Mouse (Mus musculus) liver, postnatal 0 days (tissue): ENCODE measurements around the gene Adamts14.

Experiments used
- CTCF ChIP-seq: sonication (generic); IDR thresholded peaks from 2 replicates; pipeline ENCODE4 v1.5.1; 2016; ENCODE audit warnings: antibody characterized with exemption, low read depth
- EP300 ChIP-seq: IDR thresholded peaks from 2 replicates; pipeline ENCODE4 v1.6.1; 2016; ENCODE audit warnings: antibody characterized with exemption, low read depth, mild to moderate bottlenecking

DNA sequence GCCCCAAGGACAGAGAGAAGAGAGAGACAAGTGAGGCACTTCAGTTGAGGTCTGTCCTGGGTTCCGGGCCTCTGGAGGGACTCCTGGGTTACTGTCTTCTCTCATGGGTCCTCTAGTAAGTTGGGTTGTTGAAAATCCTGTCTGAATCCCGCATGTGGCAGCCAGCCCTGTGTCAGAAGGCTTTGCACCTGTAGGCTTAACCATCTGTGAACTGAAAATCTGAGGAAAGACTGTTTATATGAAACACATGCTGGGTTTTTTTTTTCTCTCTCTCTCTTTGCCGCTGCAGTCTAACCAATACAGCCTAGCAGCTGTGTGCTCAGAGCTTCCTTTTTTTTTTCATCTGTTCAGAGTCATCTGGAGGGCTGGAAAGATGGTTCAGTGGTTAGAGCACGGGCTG, 38.9 kb downstream of the Adamts14 start:
- no peak for TF ChIP-seq CTCF
- TF ChIP-seq EP300, result no peak
